Mouse (Mus musculus) heart, postnatal 4 days (tissue): Measurements from ENCODE around the gene Tbx15. TPM values are rescaled to one million over a fixed set of nuclear protein-coding genes. Genes with fewer than 3 reads are reported as not detected.

Experiments
- DNase-seq: peaks from one replicate; pipeline ENCODE4 v3.0.0; 2021
- total RNA-seq, 2 experiments: library from RNA; stranded (reverse); gene quantifications; 2 replicates each; pipeline ENCODE4 v1.2.3; 2021

Tbx15 gene
- total RNA-seq, 2 experiments from 2014 or later, result 0.36 to 0.52 TPM

DNA sequence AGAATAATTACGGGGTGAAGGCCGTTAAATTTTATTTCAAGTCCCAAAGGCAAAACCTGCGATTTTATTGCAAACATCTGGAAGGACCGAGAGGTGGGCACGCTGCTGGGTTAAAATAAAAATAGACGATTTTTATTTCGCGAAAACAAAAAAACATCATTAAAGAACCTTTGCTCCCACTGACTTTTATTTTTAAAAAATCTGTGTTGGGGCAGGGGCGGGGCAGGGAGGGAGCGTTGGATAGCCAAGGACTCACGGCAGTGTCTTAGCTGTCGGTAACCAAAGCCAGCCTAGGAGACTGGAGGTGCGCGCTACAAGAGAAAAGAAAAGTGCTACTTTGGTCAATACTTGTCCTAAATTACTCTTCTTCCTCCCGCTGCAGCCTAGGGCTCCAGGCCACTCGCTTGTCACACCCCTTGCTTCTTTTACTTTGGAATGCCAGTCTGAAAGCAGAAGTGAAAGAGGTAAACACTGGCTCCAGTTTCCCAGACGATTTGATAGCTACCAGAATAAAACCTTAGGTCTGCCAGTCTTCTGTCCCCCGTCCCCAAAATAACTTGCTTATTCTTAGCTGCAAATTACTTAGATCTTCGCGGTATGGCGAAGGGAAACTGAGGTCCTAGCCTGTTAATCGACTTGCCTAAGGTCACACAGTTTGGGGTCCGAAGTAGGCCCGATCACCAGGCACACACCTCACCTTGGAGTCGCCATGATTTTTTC lies 8.8 kb downstream of the Tbx15 start:
- DNase-seq, result no peak

DNA sequence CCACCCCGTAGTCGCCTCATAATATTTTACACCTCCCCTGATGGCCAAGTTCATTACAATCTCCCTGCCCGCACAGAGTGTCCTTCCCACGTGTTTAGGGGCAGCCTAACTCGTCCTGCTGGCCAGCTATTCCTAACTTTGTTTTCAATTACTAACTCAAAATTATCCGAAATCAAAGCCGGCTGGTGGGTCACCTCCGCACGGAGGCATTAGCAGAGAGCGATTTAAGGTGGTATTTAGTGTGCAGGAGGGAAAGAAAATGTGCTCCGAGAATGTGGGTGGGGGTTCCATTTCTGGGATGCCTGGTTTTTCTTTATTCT lies 9.3 kb downstream of the Tbx15 start:
- no peak for DNase-seq

DNA sequence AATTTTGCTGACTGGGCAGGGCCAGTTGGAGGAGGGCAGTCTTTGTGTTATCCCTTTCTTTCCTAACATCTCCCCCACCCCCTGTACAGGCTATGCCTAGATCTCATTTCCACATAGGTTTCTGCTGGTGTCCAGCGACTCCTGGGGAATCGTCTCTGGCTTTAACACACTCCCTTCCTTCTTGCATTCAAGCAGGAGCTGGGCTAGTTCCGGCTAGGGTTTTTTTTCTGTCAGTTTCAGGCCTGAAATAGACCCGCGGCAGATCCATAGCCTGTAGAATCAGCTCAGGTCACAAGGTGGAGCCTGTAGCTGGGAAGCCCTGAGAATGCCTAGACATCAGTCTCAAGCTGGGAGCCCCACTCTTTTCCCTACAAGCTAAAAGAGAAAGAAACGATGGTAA lies 9.7 kb downstream of the Tbx15 start:
- no peak for DNase-seq

DNA sequence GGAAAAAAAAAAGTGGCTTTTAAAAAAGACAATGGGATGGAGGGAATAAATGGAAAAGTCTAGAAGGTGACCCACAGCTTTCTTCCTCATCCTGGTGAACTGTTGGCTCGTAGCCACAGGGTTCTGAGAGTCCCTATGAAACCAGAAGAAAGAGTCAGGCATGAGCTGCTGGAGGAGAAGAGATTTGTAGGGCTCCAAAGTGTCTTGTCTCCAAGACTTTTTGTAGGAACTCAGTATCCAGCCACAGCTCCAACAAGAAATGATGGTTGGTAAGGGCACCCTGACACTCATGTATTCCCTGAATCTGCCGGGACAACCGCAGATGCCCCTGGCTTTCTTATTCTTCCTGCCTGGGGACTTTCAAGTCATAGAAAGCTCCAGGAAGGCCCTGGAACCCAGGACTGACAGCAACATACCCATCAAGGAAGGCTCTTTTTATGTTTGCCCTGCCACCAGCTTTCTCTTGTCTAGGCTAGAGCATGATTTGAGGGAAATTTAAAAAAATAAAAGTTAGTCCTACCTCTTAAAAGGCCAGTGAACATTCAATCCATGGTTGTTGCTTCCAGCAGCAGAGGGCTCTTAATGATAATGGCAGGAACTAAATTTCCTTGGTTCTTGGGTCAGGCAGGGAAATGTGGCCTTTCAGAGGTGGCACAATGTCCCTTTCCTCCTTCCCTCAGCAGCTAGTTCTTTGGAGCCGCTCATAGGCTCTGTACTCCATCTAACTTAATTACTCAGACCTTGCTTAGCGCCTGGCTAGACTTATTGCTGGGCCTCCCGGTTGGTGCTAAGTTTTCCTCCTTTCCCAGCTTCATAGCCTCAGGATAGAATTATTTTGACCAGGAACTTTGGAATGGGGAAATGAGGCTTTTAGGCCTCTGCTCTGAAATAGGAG lies 11.3 kb downstream of the Tbx15 start:
- DNase-seq, result no peak

DNA sequence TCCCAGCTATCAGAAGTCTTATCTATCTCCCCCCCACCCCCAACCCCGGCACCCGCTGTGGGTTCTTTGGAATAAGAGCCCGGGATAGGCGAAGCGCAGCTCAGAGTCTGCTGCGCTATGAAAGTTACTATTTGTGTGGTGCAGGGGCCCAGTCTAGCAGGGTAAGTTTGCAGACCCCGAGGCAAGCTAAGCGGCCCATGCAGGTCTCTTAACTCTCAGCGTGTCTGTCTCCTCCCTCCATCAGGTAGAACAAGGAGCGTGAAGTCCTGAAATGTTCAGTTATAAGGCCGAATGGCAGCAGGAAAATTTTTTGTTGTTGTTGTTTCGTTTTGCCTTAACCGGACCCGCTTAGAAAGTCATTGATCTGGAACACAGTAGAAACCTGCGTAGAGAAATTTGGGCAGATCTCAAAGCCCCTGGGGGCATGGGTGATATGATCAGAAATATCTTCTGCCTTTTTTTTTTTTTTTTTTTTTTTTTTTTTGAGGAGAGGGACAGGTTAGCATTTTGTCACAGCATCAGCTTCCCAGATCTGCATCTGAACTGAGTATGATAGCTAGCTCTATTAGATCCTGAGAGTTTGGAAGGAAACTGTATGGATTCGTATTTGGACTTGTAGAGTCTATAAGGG lies 12.4 kb downstream of the Tbx15 start:
- DNase-seq, result no peak

DNA sequence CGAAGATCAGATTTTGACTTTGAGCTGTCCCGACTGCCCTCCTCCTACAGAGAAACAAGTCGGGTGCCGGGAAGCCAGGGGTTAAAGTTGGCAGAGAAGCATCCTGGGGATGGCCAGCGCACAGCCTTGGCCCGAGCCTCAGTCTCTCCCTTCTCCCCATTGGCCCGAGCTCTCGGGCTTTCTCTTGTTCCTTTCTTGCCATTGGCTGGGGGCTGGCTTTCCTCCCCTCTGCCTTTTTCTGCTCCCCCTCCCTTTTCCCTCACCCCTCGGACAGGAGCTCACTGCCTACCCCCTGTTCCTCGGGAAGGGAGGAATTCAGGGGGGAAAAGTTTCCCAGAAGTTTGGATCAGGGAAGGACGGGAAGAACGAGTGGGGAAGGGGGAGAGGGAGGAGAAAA lies 12.9 kb downstream of the Tbx15 start:
- DNase-seq, result no peak

DNA sequence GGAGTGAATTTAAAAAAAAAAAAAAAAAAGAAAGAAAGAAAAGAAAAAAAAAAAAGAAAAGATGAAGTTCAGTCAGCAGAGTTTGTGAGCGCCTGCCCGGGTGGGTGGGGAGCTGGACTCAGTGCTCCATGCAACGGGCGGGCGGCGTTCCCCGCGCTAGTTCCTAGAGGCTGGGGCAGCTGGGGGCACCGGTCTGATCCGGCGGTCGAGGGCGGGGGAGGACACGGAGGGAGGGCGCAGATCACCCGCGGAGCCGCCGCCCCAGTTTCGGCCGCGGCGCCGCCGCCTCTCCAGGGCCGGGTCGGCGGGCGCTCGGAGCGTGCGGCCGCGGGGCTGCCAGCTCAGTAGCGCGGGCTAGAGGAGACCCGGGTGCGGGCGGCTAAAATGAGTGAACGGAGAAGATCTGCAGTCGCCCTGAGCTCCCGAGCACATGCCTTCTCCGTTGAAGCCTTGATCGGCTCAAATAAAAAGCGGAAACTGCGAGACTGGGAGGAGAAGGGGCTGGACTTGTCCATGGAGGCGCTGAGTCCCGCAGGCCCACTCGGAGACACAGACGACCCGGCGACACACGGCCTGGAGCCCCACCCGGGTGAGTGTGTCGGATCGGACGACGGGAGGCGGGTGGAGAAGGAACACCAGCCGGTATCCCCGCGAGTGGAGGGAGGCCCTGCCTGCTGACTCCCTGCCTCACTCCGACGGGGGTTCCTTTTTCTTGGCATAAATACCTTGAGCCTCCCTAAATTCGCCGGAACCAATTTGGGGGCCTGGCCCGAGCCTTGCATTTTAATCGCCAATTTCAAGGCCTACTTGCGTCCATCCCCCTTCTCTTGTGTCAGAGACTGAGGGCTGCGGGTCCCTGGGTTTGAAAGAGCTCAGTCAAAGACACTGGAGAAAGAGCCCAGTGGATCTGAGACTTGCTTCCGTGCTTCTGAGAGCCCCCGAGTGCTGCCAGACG lies 13.6 kb downstream of the Tbx15 start:
- no peak for DNase-seq

DNA sequence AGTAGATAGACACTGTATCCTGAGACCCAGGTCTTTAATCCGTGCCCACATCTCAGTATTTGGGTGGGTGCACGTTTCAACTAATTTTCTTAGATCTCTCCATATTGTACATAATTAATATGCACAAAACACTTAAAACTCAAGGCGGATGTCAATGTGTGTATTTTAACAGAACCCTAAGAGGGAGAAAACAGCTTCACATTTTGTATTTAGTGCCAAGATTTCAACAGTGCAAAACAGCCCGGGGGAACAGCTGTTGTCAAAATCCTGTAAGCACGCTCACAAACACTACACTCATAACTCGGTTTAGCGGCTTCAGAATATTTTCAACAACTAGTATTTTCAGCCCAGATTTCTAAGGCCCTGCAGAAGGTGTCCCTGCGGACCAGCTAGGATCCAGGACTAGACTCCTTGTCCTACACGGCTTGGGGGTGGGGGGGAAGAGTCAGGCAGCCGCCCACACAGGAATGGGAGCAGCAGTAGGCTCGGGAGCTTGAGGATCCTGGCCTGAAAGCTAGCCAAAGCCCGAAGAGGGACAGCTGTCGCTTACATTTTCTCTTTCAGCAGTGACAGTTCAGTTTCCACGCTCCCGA lies 14.5 kb downstream of the Tbx15 start:
- DNase-seq, result no peak

DNA sequence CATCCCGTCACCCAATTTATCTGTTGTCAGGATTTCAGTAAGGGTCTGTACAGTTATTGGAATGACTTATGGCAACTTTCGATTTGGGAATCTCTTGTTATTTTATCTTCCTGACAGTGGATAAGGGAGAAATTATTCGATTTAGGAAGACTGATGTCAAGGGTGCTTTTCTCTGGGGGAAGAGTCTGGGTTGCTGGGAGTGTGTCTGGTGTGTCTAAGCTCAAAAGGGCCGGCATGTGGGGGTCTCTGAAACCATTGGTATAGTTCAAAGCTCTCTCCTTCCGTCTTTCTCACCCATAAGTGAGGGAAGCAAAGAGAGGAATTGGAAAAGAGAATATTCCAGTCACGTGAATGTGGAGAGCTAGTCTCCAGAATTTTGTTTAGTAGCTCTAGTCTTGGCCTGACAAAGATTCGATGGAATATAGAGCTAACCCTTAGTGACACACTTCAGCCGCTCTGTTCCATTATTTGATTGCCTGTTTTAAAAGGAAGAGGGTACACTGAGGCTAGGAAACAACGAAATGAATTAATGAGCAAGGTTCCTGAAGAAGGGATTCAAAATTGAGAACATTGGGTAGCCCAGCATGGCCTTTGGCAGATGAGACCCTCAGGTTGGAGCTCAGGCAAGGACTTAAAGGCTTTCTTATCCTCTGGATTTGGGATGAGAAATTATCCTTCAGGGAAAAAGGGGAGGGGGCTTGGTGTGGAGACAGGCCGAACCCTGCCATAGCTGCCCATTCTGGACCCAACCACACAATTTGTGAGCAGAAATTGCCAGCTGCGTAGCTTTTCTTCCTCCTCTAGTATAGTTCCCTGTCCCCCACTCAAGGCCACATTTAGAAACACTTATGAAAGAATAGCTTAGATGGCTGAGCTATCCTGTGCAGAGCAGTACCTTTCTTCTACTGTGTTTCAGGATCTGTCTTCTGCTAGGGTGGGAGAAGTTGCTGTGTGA lies 15.5 kb downstream of the Tbx15 start:
- DNase-seq, result no peak

DNA sequence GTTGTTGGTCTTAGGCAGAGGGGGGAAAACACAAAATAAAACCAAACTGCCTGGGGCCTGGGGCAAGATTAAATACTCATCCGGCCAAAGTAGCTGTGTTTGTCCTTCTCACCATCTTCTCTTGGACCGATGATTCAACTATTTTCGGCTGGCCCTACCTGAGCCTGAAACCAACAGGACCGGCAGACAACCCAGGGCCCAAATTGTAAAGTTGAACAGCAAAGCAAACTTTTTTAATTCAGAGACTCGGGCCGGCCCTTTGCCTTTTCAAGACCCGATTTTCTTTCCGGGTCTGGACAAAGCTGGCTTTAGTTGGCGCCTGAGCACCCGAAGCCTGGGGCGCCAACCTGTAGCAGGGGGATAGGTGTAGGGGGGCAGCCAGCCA lies 16.2 kb downstream of the Tbx15 start:
- no peak for DNase-seq

DNA sequence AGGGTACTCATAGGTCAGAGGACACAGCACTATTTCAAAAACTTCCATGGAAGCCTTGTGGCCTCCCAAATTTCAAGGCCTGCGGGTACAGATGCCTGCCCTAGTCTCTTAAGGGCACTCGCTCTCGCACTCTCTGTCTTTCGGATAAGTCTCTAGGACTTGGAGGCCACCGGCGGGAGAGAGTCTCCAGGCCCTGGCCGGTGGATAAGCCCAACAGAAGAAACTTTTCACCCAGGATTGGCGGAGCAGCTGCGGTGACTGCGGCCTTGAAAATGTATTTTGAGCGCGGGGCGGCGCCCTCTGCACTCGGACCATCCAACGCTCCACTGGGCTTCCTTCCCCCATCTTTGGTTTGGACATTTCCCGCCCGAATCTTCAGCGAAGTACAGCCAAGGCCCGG lies 16.6 kb downstream of the Tbx15 start:
- no peak for DNase-seq

DNA sequence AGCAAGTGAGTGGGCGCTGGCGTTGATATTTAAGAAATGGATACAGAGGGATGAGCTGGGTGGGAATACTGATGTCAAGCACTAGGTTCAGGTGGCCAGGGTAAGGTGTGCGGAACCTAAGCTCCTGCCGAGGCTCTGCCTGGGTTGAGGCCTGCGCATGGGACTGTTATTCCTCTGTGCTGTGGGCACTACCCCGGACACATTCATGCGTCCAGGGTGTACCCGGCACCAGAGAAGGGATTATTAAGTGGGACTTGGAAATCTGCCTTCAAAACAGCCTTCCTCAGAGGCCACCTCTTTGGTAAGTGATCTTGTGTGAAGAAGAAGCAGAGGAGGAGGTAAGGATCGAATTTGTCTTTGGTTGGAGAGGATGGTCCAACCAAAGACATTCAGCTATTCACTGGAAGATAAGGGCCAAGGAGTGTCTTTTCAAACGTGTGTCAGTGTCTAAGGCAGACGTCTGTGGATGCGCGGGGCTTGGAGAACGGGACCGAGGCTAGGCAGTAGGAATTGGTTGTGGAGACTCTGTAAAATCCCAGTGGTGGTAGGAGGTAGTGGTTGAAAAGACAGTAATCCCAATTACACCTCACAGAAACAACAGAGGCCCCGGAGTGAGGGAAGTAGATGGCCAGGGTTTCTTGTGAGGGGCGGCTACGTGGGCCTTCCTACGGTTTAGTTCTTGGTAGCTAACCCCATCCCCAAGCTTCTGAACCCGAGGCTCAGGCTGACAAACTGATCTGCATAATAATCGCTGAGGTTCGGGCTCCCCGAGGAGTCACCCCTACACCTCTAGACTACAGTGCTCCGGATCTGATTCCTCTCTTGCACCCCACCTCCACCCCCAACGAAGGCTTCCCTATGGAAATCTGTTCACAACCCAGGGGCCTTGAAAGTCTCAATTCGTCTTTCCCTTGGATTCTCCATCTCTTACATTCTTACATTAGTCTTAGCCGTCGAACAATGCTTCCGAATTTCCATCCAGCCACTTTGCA lies 17.7 kb downstream of the Tbx15 start:
- no peak for DNase-seq

DNA sequence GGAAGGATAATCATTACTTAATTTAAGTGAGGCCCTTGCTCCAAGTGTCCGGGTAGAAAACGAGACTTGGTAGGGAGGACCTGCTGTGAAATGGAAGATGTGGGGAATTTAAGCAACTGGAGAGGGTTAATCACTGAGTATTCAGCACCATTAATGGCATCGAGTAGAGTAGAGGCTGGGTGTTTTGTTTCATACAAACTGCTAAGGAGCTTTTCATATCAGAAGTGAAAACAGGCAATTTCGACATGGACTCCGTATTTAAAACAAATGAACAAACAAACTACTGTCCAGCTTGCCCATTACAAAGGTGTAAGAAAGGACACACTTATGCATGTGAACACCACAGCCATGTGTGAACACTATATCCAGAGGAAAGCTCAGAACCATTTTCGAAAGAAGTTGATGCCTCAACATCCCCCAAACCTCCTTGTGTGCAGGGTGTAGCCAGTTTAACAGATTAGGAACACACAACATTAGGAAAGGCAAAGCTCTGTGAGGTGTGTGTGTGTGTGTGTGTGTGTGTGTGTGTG lies 19.6 kb downstream of the Tbx15 start:
- DNase-seq, result no peak

DNA sequence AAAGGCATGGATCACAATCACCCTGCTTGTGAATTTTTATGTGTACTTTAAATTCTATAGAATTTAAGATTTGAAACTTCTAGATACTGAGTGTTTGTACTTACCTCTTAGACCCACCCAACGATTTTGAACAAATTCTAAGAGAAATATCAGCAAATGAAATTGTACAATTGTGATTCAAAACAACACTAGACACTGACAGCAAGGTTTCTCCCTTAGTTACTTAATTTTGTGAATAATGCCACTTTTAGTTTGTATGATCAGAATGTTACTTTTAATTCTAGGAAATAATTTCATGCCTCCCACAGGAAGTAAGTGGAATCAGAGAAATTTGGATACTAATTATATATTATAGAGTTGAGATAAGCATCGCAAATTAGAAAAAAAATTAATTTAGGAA lies 20.2 kb downstream of the Tbx15 start:
- DNase-seq, result no peak

DNA sequence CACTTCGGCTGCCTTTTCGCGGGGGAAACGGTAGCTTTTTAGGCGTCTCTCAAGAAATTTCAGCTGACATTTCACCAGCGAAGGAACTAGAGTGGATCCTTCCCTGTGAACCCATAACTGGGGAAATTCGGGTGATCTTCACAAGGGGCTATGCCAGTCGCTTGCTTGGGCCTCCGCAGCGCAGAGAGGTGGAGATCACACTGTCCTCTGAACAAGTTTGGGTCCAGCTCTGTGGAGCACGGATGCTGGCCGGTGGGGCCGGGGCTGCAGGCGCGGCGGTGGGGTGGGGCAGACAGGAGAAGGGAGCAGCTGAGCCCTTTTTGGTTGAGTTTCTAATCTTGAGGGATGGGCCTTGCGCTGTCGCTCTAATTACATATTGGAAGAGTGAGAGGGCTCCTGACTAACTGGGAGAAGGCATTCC lies 21.2 kb downstream of the Tbx15 start:
- DNase-seq, result no peak

DNA sequence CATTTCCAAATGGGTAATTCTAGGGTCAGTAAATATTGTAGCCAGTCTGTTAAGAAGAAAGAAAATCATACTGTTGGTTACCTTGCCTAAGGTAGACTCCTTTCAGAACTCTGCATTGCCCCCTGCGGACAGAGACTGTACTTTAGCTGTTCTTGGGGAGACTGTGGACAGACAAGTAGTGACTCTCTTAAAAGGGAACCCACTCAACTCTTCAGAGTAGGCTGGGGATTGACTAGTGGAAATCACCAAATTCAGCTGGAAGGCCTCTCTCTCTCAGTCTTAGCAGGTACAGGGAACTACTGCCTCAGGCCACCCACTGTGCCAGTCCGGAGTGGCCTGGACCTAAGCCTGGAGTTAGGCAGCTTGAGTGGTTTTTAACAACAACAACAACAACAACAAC lies 21.8 kb downstream of the Tbx15 start:
- DNase-seq, result no peak

DNA sequence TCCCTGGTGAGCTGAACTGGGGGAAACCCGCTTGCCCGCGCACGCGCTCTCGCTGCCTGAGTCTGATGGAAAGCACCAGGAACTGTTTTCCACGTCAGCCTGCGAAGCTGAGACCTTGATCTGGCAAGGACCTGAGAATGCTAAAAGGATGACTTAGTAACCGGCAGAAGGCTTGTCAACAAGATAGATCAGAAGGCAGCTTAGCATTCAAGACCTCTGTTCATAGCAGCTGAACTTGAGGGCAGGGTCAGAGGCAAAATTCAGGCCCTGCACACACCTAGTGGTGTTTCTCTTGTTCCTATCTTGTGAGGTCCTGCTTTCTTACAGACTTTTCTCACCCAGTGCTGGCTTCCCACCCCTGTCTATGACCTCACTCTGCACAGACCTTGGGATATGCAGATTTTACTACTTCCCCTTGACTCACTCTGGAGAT lies 23.3 kb downstream of the Tbx15 start:
- no peak for DNase-seq

DNA sequence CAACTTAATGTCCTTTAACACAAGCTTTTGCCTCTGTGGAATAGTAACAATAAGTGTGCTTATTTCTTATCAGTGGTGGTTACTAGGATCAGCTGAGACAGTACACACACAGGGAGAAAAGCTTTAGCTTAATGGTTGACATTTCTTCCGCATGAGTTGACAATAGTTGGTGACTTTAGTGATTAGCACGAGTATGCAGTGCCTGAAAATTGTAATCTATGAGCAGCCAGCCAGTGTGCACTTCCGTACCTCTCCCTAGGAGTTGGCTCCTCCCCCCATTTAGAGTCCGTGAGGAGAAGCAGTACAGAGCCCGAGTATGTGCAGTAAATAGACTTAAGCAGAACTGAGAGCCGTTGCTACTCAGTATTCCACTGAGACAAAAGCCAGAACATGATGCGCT lies 24.5 kb downstream of the Tbx15 start:
- no peak for DNase-seq

DNA sequence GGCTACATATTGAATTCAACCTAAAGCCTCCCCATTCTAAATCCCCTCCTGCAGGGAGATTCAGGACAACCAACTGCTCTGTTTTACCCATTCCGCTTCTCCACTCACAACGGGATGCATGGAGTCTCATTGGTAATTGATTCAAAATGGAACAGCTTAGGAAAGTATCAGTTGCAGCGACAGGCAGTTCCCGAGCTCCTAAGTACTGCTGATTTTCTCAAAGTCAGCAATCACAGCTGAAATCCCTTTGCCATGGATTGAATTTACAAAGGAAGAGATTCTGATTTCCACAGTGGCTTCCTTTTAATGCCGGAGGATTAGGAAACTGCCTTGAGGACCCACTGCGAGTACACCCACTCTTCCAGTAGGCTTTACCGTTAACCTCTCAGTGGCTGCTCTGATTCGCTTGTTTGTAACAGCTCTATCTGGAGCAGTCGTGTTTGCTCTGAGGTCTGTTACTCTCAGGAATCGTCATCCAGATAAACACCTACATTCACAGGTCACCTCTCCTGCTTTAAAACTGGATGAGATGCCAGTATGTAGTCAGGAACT lies 26.6 kb downstream of the Tbx15 start:
- no peak for DNase-seq
